Mouse (Mus musculus) ES-E14 (cell line): ENCODE results near the gene Aldh3a1.

Source experiments
- MAFK ChIP-seq: IDR thresholded peaks from 2 replicates; pipeline ENCODE4 v1.6.1; 2014; ENCODE audit warnings: mild to moderate bottlenecking, low read depth, low read length, inconsistent platforms; ENCODE audit not compliant: insufficient read depth
- ZNF384 ChIP-seq: IDR thresholded peaks from 2 replicates; pipeline ENCODE4 v1.6.1; 2012; ENCODE audit warnings: low read depth, low read length, inconsistent platforms

GRCm38 (mm10) chr11:61190776-61191175 lies 16.6 kb upstream of the Aldh3a1 start:
- no peak for TF ChIP-seq ZNF384
- no peak for TF ChIP-seq MAFK
